Mouse (Mus musculus): ENCODE data around the gene Olfr545. TPM values are rescaled to one million over a fixed set of nuclear protein-coding genes. Genes with fewer than 3 reads are reported as not detected.

The Olfr545 gene
- polyA plus RNA-seq, 2 experiments, result not detected

DNA sequence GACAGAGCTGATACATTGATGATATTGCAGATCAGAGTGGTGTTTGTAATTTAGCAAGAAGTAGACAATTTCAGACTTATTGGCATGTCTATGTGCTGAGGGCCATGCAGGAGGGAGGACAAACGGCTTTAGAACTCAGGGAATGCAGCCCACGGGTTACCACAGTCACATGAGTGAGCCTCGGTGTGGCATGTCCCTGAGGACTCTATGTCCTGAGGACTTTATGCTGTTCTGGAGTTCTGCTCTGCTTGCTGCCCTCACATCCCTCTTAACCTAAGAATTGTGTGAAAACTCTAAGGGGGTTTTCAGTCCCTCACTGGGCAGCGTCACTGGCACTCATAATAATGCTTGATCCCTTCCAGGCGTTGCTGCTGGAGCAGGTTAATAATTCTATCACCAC, 26.7 kb downstream of the Olfr545 start:
- no peak overlapping the region for H3K9ac ChIP-seq (ENCODE audit: low read depth, low read length, severe bottlenecking)
- H3K9me3 ChIP-seq (ENCODE audit: control insufficient read depth, low read length), result no peaks in the 10 kb centered on the region
- no peaks in the 10 kb centered on the region for H3K4me1 ChIP-seq (ENCODE audit: control insufficient read depth, insufficient read depth, low read length)
- H3K36me3 ChIP-seq (ENCODE audit: control insufficient read depth, insufficient read depth, low read length), result peaks cover 26% of the 10 kb centered on the region
- DNase-seq (ENCODE audit: low spot score) (no peak), ATAC-seq (ENCODE audit: low FRiP score, low read depth) (no peak)
- no peaks in the 10 kb centered on the region for H3K27me3 ChIP-seq (ENCODE audit: control insufficient read depth, insufficient read depth, low read length)
- TF ChIP-seq POLR2A (IDR thresholded peaks at IDR 0.05; ENCODE audit: borderline replicate concordance, extremely low read depth, insufficient read depth, insufficient read length), result no peak
- H3K4me2 ChIP-seq (replicated peaks; ENCODE audit: low read depth, low read length, severe bottlenecking), result no peak overlapping the region
- H3K27ac ChIP-seq (replicated peaks; ENCODE audit: low read depth, low read length), result no peak overlapping the region
- 45% methylated on average over 5 of the region's 5 CpGs for WGBS
- H3K4me3 ChIP-seq (replicated peaks; ENCODE audit: low read length), result no peak overlapping the region

DNA sequence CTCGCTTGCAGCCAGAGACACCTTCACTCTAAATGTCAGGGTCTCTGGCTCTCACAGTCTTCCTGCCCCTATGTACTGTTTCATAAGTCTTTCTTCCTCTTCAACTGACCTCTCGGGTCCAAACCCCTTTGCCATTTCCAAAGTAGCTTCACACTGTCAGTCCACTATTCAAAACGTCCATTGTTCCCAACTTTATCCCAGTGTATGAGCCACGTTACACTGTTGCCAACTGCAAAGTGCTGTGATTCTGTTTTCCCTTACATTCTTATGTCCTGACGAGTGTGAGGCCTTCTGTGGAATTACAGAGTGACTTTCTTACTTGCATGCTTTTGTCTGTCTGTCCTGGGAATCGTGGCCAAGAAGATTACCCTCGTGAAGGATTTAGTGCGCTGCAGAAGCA, 31.8 kb downstream of the Olfr545 start:
- WGBS, result 89% methylated on average over 8 of the region's 8 CpGs
- no peak for DNase-seq (ENCODE audit: low spot score)
- Histone ChIP-seq H3K27ac (replicated peaks; ENCODE audit: low read depth, low read length) (no peak overlapping the region), H3K9ac (ENCODE audit: low read depth, low read length, severe bottlenecking) (no peak overlapping the region), H3K27me3 (ENCODE audit: control insufficient read depth, insufficient read depth, low read length) (no peaks in the 10 kb centered on the region), H3K9me3 (ENCODE audit: control insufficient read depth, low read length) (no peaks in the 10 kb centered on the region), H3K36me3 (ENCODE audit: control insufficient read depth, insufficient read depth, low read length) (peaks cover 75% of the 10 kb centered on the region), H3K4me2 (replicated peaks; ENCODE audit: low read depth, low read length, severe bottlenecking) (no peak overlapping the region), H3K4me1 (ENCODE audit: control insufficient read depth, insufficient read depth, low read length) (no peaks in the 10 kb centered on the region), H3K4me3 (replicated peaks; ENCODE audit: low read length) (no peak overlapping the region)
- no peak for TF ChIP-seq POLR2A (IDR thresholded peaks at IDR 0.05; ENCODE audit: borderline replicate concordance, extremely low read depth, insufficient read depth, insufficient read length)
- no peak for ATAC-seq (ENCODE audit: low FRiP score, low read depth)

DNA sequence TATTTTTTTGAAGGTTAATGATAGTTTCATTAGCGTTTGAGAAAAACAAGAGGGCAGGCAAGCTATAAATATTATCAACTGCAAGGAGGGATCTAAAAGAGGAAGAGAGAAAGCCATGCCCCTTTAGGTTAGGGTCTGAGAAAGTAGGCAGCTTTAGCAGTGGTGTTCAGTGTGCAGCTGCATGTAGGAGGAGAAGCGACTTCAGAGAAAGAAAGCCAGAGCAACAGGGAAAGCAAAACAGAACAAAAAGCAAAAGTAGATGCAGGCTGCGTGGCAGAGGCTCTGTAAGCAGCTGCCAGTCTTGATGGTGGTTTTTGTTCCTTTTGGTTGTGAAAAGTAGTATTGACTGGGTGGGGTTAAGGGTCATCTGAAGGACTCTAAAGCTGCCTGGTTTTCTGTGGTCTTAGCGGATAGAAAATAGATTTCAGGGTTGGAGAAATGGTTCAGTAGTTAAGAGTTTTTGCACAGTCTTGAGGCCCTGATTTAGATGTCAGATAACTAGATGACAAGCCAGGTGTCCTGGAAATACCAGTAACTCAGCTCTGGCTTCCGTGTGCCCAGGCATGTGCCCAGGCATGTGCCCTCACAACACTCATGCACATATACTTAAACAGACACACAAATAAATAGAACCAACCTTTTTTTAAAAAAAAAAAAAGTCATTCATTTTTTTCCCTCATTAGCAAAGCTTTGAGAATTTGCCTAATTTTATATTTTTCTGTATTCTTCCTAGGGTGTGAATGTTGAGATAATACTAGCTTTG, 40.6 kb downstream of the Olfr545 start:
- DNase-seq (ENCODE audit: low spot score) (no peak), ATAC-seq (ENCODE audit: low FRiP score, low read depth) (no peak)
- TF ChIP-seq POLR2A (IDR thresholded peaks at IDR 0.05; ENCODE audit: borderline replicate concordance, extremely low read depth, insufficient read depth, insufficient read length), result no peak
- Histone ChIP-seq H3K27ac (replicated peaks; ENCODE audit: low read depth, low read length) (no peak overlapping the region), H3K9me3 (ENCODE audit: control insufficient read depth, low read length) (no peaks in the 10 kb centered on the region), H3K36me3 (ENCODE audit: control insufficient read depth, insufficient read depth, low read length) (peaks cover 85% of the 10 kb centered on the region), H3K4me3 (replicated peaks; ENCODE audit: low read length) (no peak overlapping the region), H3K4me2 (replicated peaks; ENCODE audit: low read depth, low read length, severe bottlenecking) (no peak overlapping the region), H3K4me1 (ENCODE audit: control insufficient read depth, insufficient read depth, low read length) (no peaks in the 10 kb centered on the region), H3K9ac (ENCODE audit: low read depth, low read length, severe bottlenecking) (no peak overlapping the region), H3K27me3 (ENCODE audit: control insufficient read depth, insufficient read depth, low read length) (no peaks in the 10 kb centered on the region)
- WGBS, result 84% methylated on average over 5 of the region's 5 CpGs

DNA sequence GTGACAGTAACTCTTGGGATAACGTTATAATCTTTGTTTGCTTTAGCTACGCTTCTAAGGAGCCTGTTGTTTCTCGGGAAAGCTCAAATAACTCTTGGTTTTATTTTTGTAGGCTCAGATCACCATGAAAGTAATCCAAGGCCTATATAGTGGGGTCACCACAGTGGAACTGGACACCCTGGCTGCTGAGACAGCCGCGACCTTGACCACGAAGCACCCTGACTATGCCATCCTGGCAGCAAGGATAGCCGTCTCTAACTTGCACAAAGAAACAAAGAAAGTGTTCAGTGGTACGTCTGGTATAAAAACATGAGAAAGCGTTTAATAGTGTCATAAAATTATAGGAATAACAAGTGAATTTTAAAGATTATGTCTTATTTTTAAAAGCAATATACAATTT, 52.9 kb downstream of the Olfr545 start:
- 89% methylated on average over 9 of the region's 9 CpGs for WGBS
- Histone ChIP-seq H3K27ac (replicated peaks; ENCODE audit: low read depth, low read length) (no peak overlapping the region), H3K36me3 (ENCODE audit: control insufficient read depth, insufficient read depth, low read length) (peaks cover 62% of the 10 kb centered on the region), H3K9ac (ENCODE audit: low read depth, low read length, severe bottlenecking) (no peak overlapping the region), H3K4me2 (replicated peaks; ENCODE audit: low read depth, low read length, severe bottlenecking) (no peak overlapping the region), H3K4me1 (ENCODE audit: control insufficient read depth, insufficient read depth, low read length) (peaks cover 12% of the 10 kb centered on the region), H3K27me3 (ENCODE audit: control insufficient read depth, insufficient read depth, low read length) (no peaks in the 10 kb centered on the region), H3K9me3 (ENCODE audit: control insufficient read depth, low read length) (no peaks in the 10 kb centered on the region), H3K4me3 (replicated peaks; ENCODE audit: low read length) (no peak overlapping the region)
- DNase-seq (ENCODE audit: low spot score), result no peak
- no peak for TF ChIP-seq POLR2A (IDR thresholded peaks at IDR 0.05; ENCODE audit: borderline replicate concordance, extremely low read depth, insufficient read depth, insufficient read length)
- no peak for ATAC-seq (ENCODE audit: low FRiP score, low read depth)

DNA sequence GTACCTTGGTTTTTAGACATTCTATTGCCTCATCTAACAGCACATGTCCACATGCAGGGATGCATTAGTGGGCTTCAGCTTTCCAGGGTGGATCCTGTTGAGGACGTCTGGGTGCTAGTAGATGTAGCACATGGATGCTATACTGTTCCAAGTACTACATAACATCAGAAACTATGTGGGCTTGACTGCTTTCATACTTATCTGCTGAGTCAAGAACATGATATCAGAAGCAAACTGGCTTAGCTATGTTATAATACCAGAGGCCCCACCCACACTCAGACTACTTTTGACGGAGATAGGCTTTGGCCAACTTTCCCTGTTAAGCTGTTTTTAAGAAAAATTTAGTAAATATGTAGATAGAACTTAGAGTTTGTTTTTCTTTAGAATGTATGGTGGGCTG, 55.1 kb downstream of the Olfr545 start:
- TF ChIP-seq POLR2A (IDR thresholded peaks at IDR 0.05; ENCODE audit: borderline replicate concordance, extremely low read depth, insufficient read depth, insufficient read length), result no peak
- peaks cover 43% of the 10 kb centered on the region for H3K36me3 ChIP-seq (ENCODE audit: control insufficient read depth, insufficient read depth, low read length)
- ATAC-seq (ENCODE audit: low FRiP score, low read depth) (no peak), DNase-seq (ENCODE audit: low spot score) (no peak)
- H3K4me1 ChIP-seq (ENCODE audit: control insufficient read depth, insufficient read depth, low read length), result peaks cover 12% of the 10 kb centered on the region
- H3K4me2 ChIP-seq (replicated peaks; ENCODE audit: low read depth, low read length, severe bottlenecking), result no peak overlapping the region
- H3K9ac ChIP-seq (ENCODE audit: low read depth, low read length, severe bottlenecking), result no peak overlapping the region
- H3K27ac ChIP-seq (replicated peaks; ENCODE audit: low read depth, low read length), result no peak overlapping the region
- WGBS, result 80% methylated on average over 2 of the region's 2 CpGs
- H3K27me3 ChIP-seq (ENCODE audit: control insufficient read depth, insufficient read depth, low read length), result no peaks in the 10 kb centered on the region
- H3K9me3 ChIP-seq (ENCODE audit: control insufficient read depth, low read length), result no peaks in the 10 kb centered on the region
- H3K4me3 ChIP-seq (replicated peaks; ENCODE audit: low read length), result no peak overlapping the region

Measured in limb, embryonic 14.5 days (tissue).